Mouse (Mus musculus): ENCODE data around the gene Gclc.

DNA sequence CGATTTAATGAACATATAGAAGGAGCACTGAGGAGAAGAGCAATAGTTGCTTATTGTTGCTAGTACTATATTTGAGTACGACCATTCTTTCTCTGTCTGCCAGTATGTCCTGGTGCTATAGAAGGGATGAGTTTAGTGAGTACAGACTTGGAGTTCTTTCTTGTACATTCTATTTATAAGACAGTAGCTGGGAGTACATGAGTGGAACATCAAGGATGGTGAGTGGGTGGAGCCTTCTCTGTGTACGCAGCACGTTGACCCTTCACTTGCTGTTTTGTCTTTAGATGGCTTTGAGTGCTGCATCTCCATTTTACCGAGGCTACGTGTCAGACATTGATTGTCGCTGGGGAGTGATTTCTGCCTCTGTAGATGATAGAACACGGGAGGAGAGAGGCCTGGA, 31.1 kb downstream of the Gclc start:
- TF ChIP-seq POLR2A (IDR thresholded peaks at IDR 0.05; ENCODE audit: extremely low read depth, insufficient read depth, low read length) (no peak), CTCF (IDR thresholded peaks at IDR 0.05; ENCODE audit: extremely low read depth, insufficient read depth, low read length) (no peak)

Measured in cortical plate, adult 2 months (tissue).